Comparison of ENCODE assay signal across 19 mouse cellular contexts in genomic region chr17:75071749-75072148, GRCm38 (mm10).
DNase-seq lines count a peak whose midpoint lies in the region; ATAC-seq lines count a peak whose summit lies in the region.
"Had no signal": no experiment of that assay in that cellular context is flagged by ENCODE, and none has a peak within 500 bp of the region (broad histone marks: within the 10 kb centered on the region; RNA-seq: fewer than 3 reads in every experiment).

No protein-coding gene starts in this region.

- DNase-seq in heart, postnatal 4 days = peak; percentile 62
- DNase-seq in frontal cortex, postnatal 10 days (ENCODE audit: low spot score in 2 of 2) = no peak
- DNase-seq in lung, adult 18-20 months = no peak
- DNase-seq: adrenal gland, adult 2 months; cerebellum, adult 18-20 months; embryo, embryonic 11 days; forebrain, postnatal 0 days; gastrocnemius, postnatal 14 days; kidney, postnatal 10 days; layer of hippocampus, postnatal 36 days; lung, embryonic 14.5 days; right cerebral cortex, postnatal 4 days had no signal

- H3K27me3 ChIP-seq in megakaryocyte, embryonic 14.5 days (replicated peaks) = no peaks in the 10 kb centered on the region
- H3K27me3 ChIP-seq in heart, embryonic 12.5 days (replicated peaks) = no peaks in the 10 kb centered on the region
- 0 out of 2 replicates have a peak, but pooled peaks cover 2% of the 10 kb centered on the region for H3K27me3 ChIP-seq in forebrain, embryonic 12.5 days
- H3K27me3 ChIP-seq: intestine, embryonic 15.5 days had no signal

- 41% methylated on average over 2 of the region's 2 CpGs for WGBS in heart, embryonic 12.5 days
- 93% methylated on average over 2 of the region's 2 CpGs for WGBS in forebrain, embryonic 12.5 days

- no peaks in the 10 kb centered on the region for H3K9me3 ChIP-seq in megakaryocyte, embryonic 14.5 days
- H3K9me3 ChIP-seq in heart, embryonic 12.5 days (replicated peaks) = no peaks in the 10 kb centered on the region
- H3K9me3 ChIP-seq in forebrain, embryonic 12.5 days = no peaks in the 10 kb centered on the region
- H3K9me3 ChIP-seq: hindbrain, embryonic 13.5 days; intestine, embryonic 15.5 days; neural tube, embryonic 13.5 days had no signal

- peaks cover 87% of the 10 kb centered on the region for H3K36me3 ChIP-seq in megakaryocyte, embryonic 14.5 days (replicated peaks; ENCODE audit: low read length)
- 0 out of 2 replicates have a peak, but pooled peaks cover 5% of the 10 kb centered on the region for H3K36me3 ChIP-seq in heart, embryonic 12.5 days
- H3K36me3 ChIP-seq in forebrain, embryonic 12.5 days (replicated peaks) = no peaks in the 10 kb centered on the region
- H3K36me3 ChIP-seq: hindbrain, embryonic 13.5 days; neural tube, embryonic 13.5 days had no signal

- peaks cover 100% of the 10 kb centered on the region for H3K4me1 ChIP-seq in megakaryocyte, embryonic 14.5 days
- H3K4me1 ChIP-seq in heart, embryonic 12.5 days (replicated peaks) = peaks cover 67% of the 10 kb centered on the region
- peaks cover 9% of the 10 kb centered on the region; the same call in 1 of the 2 replicates for H3K4me1 ChIP-seq in forebrain, embryonic 12.5 days

- no peak overlapping the region for H3K4me2 ChIP-seq in heart, embryonic 12.5 days
- no peak overlapping the region for H3K4me2 ChIP-seq in forebrain, embryonic 12.5 days
- H3K4me2 ChIP-seq: hindbrain, embryonic 13.5 days; intestine, embryonic 15.5 days; lung, embryonic 14.5 days; neural tube, embryonic 13.5 days had no signal

- no peak for ATAC-seq in megakaryocyte, adult 5-6 weeks (ENCODE audit: poor library complexity, severe bottlenecking)
- no peak for ATAC-seq in heart, embryonic 12.5 days (ENCODE audit: insufficient number of reproducible peaks, low FRiP score)
- ATAC-seq in forebrain, embryonic 12.5 days (ENCODE audit: low FRiP score) = no peak
- ATAC-seq: forebrain, postnatal 0 days; intestine, embryonic 15.5 days had no signal

- no peak overlapping the region for H3K9ac ChIP-seq in heart, embryonic 12.5 days
- H3K9ac ChIP-seq in forebrain, embryonic 12.5 days = no peak overlapping the region
- H3K9ac ChIP-seq: forebrain, postnatal 0 days; hindbrain, embryonic 13.5 days; intestine, embryonic 15.5 days; lung, embryonic 14.5 days; neural tube, embryonic 13.5 days had no signal

- H3K4me3 ChIP-seq in megakaryocyte, embryonic 14.5 days (replicated peaks) = peak overlapping the region; percentile 2
- H3K4me3 ChIP-seq in heart, embryonic 12.5 days = no peak overlapping the region
- no peak overlapping the region for H3K4me3 ChIP-seq in forebrain, embryonic 12.5 days (replicated peaks)
- H3K4me3 ChIP-seq: hindbrain, embryonic 13.5 days; intestine, embryonic 15.5 days; neural tube, embryonic 13.5 days had no signal

- peak overlapping the region; percentile 73 for H3K27ac ChIP-seq in heart, embryonic 12.5 days (ENCODE audit: poor library complexity, severe bottlenecking)
- H3K27ac ChIP-seq in forebrain, embryonic 12.5 days = no peak overlapping the region
- H3K27ac ChIP-seq: hindbrain, embryonic 13.5 days; intestine, embryonic 15.5 days; neural tube, embryonic 13.5 days had no signal
